Mouse (Mus musculus): ENCODE measurements around the gene Mlc1. TPM values are rescaled to one million over a fixed set of nuclear protein-coding genes. Genes with fewer than 3 reads are reported as not detected.

Gene Mlc1
- 10 to 100 TPM; 51.6 to 56.9 TPM for total RNA-seq (2021)

- intact Hi-C loops (cut with DNase I), result no loop called here
These were observed at the start of gene Mlc1 for GRCm38 (mm10) chr15:88978281-88979137. Mlc1 (minus strand) TSS chr15:88979007.

GRCm38 (mm10) chr15:89020492-89020891, 41.7 kb upstream of the Mlc1 start:
- intact Hi-C loops (cut with DNase I), result no loop called here
- no peak for DNase-seq

More at GRCm38 (mm10) chr15:88978281-88979137, at the start of gene Mlc1:
- peak; percentile 64 for DNase-seq

- intact Hi-C loops (cut with DNase I), result no loop called here
- DNase-seq, result no peak
These were observed 41.3 kb upstream of the Mlc1 start for GRCm38 (mm10) chr15:89020085-89020484.

- intact Hi-C loops (cut with DNase I), result no loop called here
- no peak for DNase-seq
These were observed 37.9 kb upstream of the Mlc1 start for GRCm38 (mm10) chr15:89016722-89017121.

- intact Hi-C loops (cut with DNase I), result no loop called here
- no peak for DNase-seq
These were observed 29.0 kb upstream of the Mlc1 start for GRCm38 (mm10) chr15:89007781-89008180.

GRCm38 (mm10) chr15:89007002-89007401, 28.2 kb upstream of the Mlc1 start:
- intact Hi-C loops (cut with DNase I), result no loop called here

GRCm38 (mm10) chr15:89001245-89001644, 22.4 kb upstream of the Mlc1 start:
- intact Hi-C loops (cut with DNase I), result no loop called here
- DNase-seq, result no peak

More at GRCm38 (mm10) chr15:89007002-89007401, 28.2 kb upstream of the Mlc1 start:
- no peak for DNase-seq

- intact Hi-C loops (cut with DNase I), result no loop called here
- no peak for DNase-seq
These were observed 21.6 kb upstream of the Mlc1 start for GRCm38 (mm10) chr15:89000367-89000766.

GRCm38 (mm10) chr15:88999124-88999523, 20.3 kb upstream of the Mlc1 start:
- intact Hi-C loops (cut with DNase I), result no loop called here
- peak; percentile 35 for DNase-seq

GRCm38 (mm10) chr15:88998636-88999035, 19.8 kb upstream of the Mlc1 start:
- intact Hi-C loops (cut with DNase I), result no loop called here
- DNase-seq, result no peak

GRCm38 (mm10) chr15:88989236-88989635, 10.4 kb upstream of the Mlc1 start:
- DNase-seq, result no peak
- intact Hi-C loops (cut with DNase I), result no loop called here

GRCm38 (mm10) chr15:88982534-88983079, 3.8 kb upstream of the Mlc1 start, which contains the start of gene Mov10l1:
Mov10l1 (plus strand) TSS chr15:88982909.
- DNase-seq, result no peak
- intact Hi-C loops (cut with DNase I), result no loop called here

GRCm38 (mm10) chr15:88979138-88979446, 285 bp upstream of the Mlc1 start:
- intact Hi-C loops (cut with DNase I), result no loop called here
- no peak for DNase-seq

GRCm38 (mm10) chr15:88972300-88972699, 6.5 kb downstream of the Mlc1 start:
- DNase-seq, result no peak
- intact Hi-C loops (cut with DNase I), result no loop called here

GRCm38 (mm10) chr15:88964070-88964578, 14.7 kb downstream of the Mlc1 start:
- intact Hi-C loops (cut with DNase I), result no loop called here
- no peak for DNase-seq

GRCm38 (mm10) chr15:88957522-88957921, 21.3 kb downstream of the Mlc1 start:
- intact Hi-C loops (cut with DNase I), result no loop called here
- DNase-seq, result no peak

GRCm38 (mm10) chr15:88955342-88955741, 23.5 kb downstream of the Mlc1 start:
- DNase-seq, result no peak
- intact Hi-C loops (cut with DNase I), result no loop called here

- intact Hi-C loops (cut with DNase I), result no loop called here
- no peak for DNase-seq
These were observed 24.3 kb downstream of the Mlc1 start, which contains the start of gene Ttll8 for GRCm38 (mm10) chr15:88954368-88955072. Ttll8 (minus strand) TSS chr15:88954418.

- intact Hi-C loops (cut with DNase I), result no loop called here
- DNase-seq, result no peak
These were observed 27.6 kb downstream of the Mlc1 start for GRCm38 (mm10) chr15:88951246-88951645.

GRCm38 (mm10) chr15:88946851-88947250, 32.0 kb downstream of the Mlc1 start:
- DNase-seq, result no peak
- intact Hi-C loops (cut with DNase I), result no loop called here

GRCm38 (mm10) chr15:88943896-88944551, 34.8 kb downstream of the Mlc1 start:
- intact Hi-C loops (cut with DNase I), result no loop called here
- no peak for DNase-seq
